Mouse (Mus musculus) liver, embryonic 14.5 days (tissue): ENCODE measurements around the gene Cebpzos.

Experiments used
- CTCF ChIP-seq: IDR thresholded peaks from 2 replicates; pipeline ENCODE4 v1.5.1; 2016; ENCODE audit warnings: antibody characterized with exemption, low read depth, control low read depth
- EP300 ChIP-seq: IDR thresholded peaks from 2 replicates; pipeline ENCODE4 v1.6.1; 2016; ENCODE audit warnings: antibody characterized with exemption, low read depth

GRCm38 (mm10) chr17:78952070-78952469 is 35.8 kb downstream of the Cebpzos start:
- TF ChIP-seq CTCF (no peak), EP300 (no peak)
